Mouse (Mus musculus) embryonic facial prominence, embryonic 12.5 days (tissue): ENCODE data around the gene Bcr. TPM values are rescaled to one million over a fixed set of nuclear protein-coding genes. Genes with fewer than 3 reads are reported as not detected.

Source experiments
- ATAC-seq: fragments of 200-750 bp; cut with Nextera tagmentation; 2 replicates; pipeline ENCODE4 v1.8.0; 2017; ENCODE audit not compliant: insufficient number of reproducible peaks, insufficient read depth, low FRiP score, low TSS enrichment
- H3K27ac ChIP-seq: fragments of 300-500 bp; sonication (generic); 2 replicates; pipeline ENCODE4 v1.5.1; 2016; ENCODE audit warnings: mild to moderate bottlenecking
- H3K27me3 ChIP-seq: fragments of 300-500 bp; sonication (generic); 2 replicates; pipeline ENCODE4 v1.6.1; 2016; ENCODE audit warnings: mild to moderate bottlenecking, moderate library complexity
- H3K36me3 ChIP-seq: fragments of 300-500 bp; sonication (generic); 2 replicates; pipeline ENCODE4 v1.6.1; 2016; ENCODE audit warnings: mild to moderate bottlenecking
- H3K4me1 ChIP-seq: fragments of 300-500 bp; sonication (generic); 2 replicates; pipeline ENCODE4 v1.6.1; 2016
- H3K4me2 ChIP-seq: fragments of 300-500 bp; sonication (generic); replicated peaks from 2 replicates; pipeline ENCODE4 v1.6.1; 2016; ENCODE audit warnings: mild to moderate bottlenecking, moderate library complexity
- H3K4me3 ChIP-seq: fragments of 300-500 bp; sonication (generic); 2 replicates; pipeline ENCODE4 v1.5.1; 2016; ENCODE audit warnings: mild to moderate bottlenecking
- H3K9ac ChIP-seq: fragments of 300-500 bp; sonication (generic); 2 replicates; pipeline ENCODE4 v1.6.1; 2016; ENCODE audit warnings: mild to moderate bottlenecking, moderate library complexity
- H3K9me3 ChIP-seq: fragments of 300-500 bp; sonication (generic); 2 replicates; pipeline ENCODE4 v1.6.1; 2016; ENCODE audit warnings: mild to moderate bottlenecking, moderate library complexity
- WGBS: fragments of 180-500 bp; shearing (Covaris S2); methylation state at CpG from one replicate; pipeline ENCODE4 v1.1.7; 2016; 5-methylcytosine and 5-hydroxymethylcytosine counted together
- polyA plus RNA-seq: library from polyadenylated mRNA; unstranded; fragments of >200 nt; fragmentation: Nextera tagmentation; extraction: Ambion mirVana; gene quantifications from 2 replicates; pipeline ENCODE4 v1.2.1, GENCODE M21; 2016

Bcr gene
- polyA plus RNA-seq, 1 experiment from 2014 or later, result 9.0 TPM

GRCm38 (mm10) chr10:75116842-75117457 is 56.6 kb downstream of the Bcr start:
- Histone ChIP-seq H3K4me3 (no peak overlapping the region), H3K27ac (0 out of 2 replicates have a peak overlapping the region, but pooled peaks have one; percentile 30), H3K9me3 (no peaks in the 10 kb centered on the region), H3K4me1 (peaks cover 14% of the 10 kb centered on the region), H3K36me3 (no peaks in the 10 kb centered on the region; the same call in 1 of the 2 replicates), H3K27me3 (no peaks in the 10 kb centered on the region), H3K9ac (no peak overlapping the region), H3K4me2 (no peak overlapping the region)
- WGBS, result 69% methylated on average over 7 of the region's 7 CpGs
- ATAC-seq, result peak; percentile 8; the same call in 1 of the 2 replicates

GRCm38 (mm10) chr10:75118444-75118843 is 58.1 kb downstream of the Bcr start:
- WGBS, result 81% methylated on average over 6 of the region's 6 CpGs

GRCm38 (mm10) chr10:75119396-75119795 is 59.0 kb downstream of the Bcr start:
- H3K27me3 ChIP-seq, result no peaks in the 10 kb centered on the region
- ATAC-seq, result no peak
- WGBS, result 77% methylated on average over 3 of the region's 3 CpGs

More at GRCm38 (mm10) chr10:75118444-75118843, 58.1 kb downstream of the Bcr start:
- Histone ChIP-seq H3K4me2 (no peak overlapping the region), H3K4me1 (peaks cover 11% of the 10 kb centered on the region), H3K36me3 (no peaks in the 10 kb centered on the region; the same call in 1 of the 2 replicates), H3K9ac (no peak overlapping the region), H3K27me3 (no peaks in the 10 kb centered on the region), H3K9me3 (no peaks in the 10 kb centered on the region), H3K27ac (no peak overlapping the region), H3K4me3 (no peak overlapping the region)
- ATAC-seq, result no peak

GRCm38 (mm10) chr10:75120176-75120575 is 59.8 kb downstream of the Bcr start:
- Histone ChIP-seq H3K9ac (no peak overlapping the region), H3K9me3 (no peaks in the 10 kb centered on the region), H3K4me1 (peaks cover 11% of the 10 kb centered on the region), H3K27ac (no peak overlapping the region), H3K27me3 (no peaks in the 10 kb centered on the region), H3K4me2 (no peak overlapping the region), H3K36me3 (peaks cover 4% of the 10 kb centered on the region), H3K4me3 (no peak overlapping the region)
- 84% methylated on average over 5 of the region's 5 CpGs for WGBS
- ATAC-seq, result no peak

More at GRCm38 (mm10) chr10:75119396-75119795, 59.0 kb downstream of the Bcr start:
- peaks cover 11% of the 10 kb centered on the region for H3K4me1 ChIP-seq
- no peak overlapping the region for H3K27ac ChIP-seq
- no peak overlapping the region for H3K9ac ChIP-seq
- no peak overlapping the region for H3K4me2 ChIP-seq
- no peak overlapping the region for H3K4me3 ChIP-seq
- no peaks in the 10 kb centered on the region; the same call in 1 of the 2 replicates for H3K36me3 ChIP-seq
- H3K9me3 ChIP-seq, result no peaks in the 10 kb centered on the region

- ATAC-seq, result no peak
- H3K4me1 ChIP-seq, result peaks cover 11% of the 10 kb centered on the region
Observed at GRCm38 (mm10) chr10:75121028-75121427, 60.6 kb downstream of the Bcr start.

GRCm38 (mm10) chr10:75125577-75125976 is 65.2 kb downstream of the Bcr start:
- H3K4me1 ChIP-seq, result no peaks in the 10 kb centered on the region
- ATAC-seq, result no peak
- WGBS, result 81% methylated on average over 4 of the region's 4 CpGs
- H3K27me3 ChIP-seq, result no peaks in the 10 kb centered on the region
- H3K27ac ChIP-seq, result no peak overlapping the region
- peaks cover 34% of the 10 kb centered on the region for H3K36me3 ChIP-seq
- H3K4me2 ChIP-seq, result no peak overlapping the region
- H3K4me3 ChIP-seq, result no peak overlapping the region
- no peaks in the 10 kb centered on the region for H3K9me3 ChIP-seq
- H3K9ac ChIP-seq, result no peak overlapping the region

More at GRCm38 (mm10) chr10:75121028-75121427, 60.6 kb downstream of the Bcr start:
- Histone ChIP-seq H3K36me3 (peaks cover 11% of the 10 kb centered on the region), H3K4me3 (no peak overlapping the region), H3K9me3 (no peaks in the 10 kb centered on the region), H3K9ac (no peak overlapping the region), H3K27ac (no peak overlapping the region), H3K4me2 (no peak overlapping the region), H3K27me3 (no peaks in the 10 kb centered on the region)
- WGBS, result 76% methylated on average over 5 of the region's 5 CpGs

- no peaks in the 10 kb centered on the region for H3K4me1 ChIP-seq
- ATAC-seq, result no peak
- H3K4me3 ChIP-seq, result no peak overlapping the region
- 87% methylated on average over 7 of the region's 7 CpGs for WGBS
- peaks cover 63% of the 10 kb centered on the region for H3K36me3 ChIP-seq
- no peak overlapping the region for H3K27ac ChIP-seq
- no peaks in the 10 kb centered on the region for H3K27me3 ChIP-seq
- no peak overlapping the region for H3K9ac ChIP-seq
- no peaks in the 10 kb centered on the region for H3K9me3 ChIP-seq
- H3K4me2 ChIP-seq, result no peak overlapping the region
Observed at GRCm38 (mm10) chr10:75129283-75129710, 68.9 kb downstream of the Bcr start.

GRCm38 (mm10) chr10:75130372-75131046 is 70.1 kb downstream of the Bcr start:
- no peak overlapping the region for H3K4me3 ChIP-seq
- no peaks in the 10 kb centered on the region for H3K4me1 ChIP-seq
- no peaks in the 10 kb centered on the region for H3K27me3 ChIP-seq
- no peak overlapping the region for H3K27ac ChIP-seq
- H3K9me3 ChIP-seq, result no peaks in the 10 kb centered on the region
- H3K4me2 ChIP-seq, result no peak overlapping the region
- ATAC-seq, result no peak; the same call in 1 of the 2 replicates
- WGBS, result 80% methylated on average over 4 of the region's 4 CpGs
- H3K36me3 ChIP-seq, result peaks cover 66% of the 10 kb centered on the region
- H3K9ac ChIP-seq, result no peak overlapping the region

GRCm38 (mm10) chr10:75131625-75132024 is 71.2 kb downstream of the Bcr start:
- Histone ChIP-seq H3K9ac (no peak overlapping the region), H3K9me3 (no peaks in the 10 kb centered on the region), H3K27me3 (no peaks in the 10 kb centered on the region), H3K4me3 (no peak overlapping the region), H3K27ac (no peak overlapping the region), H3K36me3 (peaks cover 67% of the 10 kb centered on the region), H3K4me2 (no peak overlapping the region), H3K4me1 (no peaks in the 10 kb centered on the region)
- 72% methylated on average over 8 of the region's 8 CpGs for WGBS
- ATAC-seq, result no peak

- ATAC-seq, result no peak
- Histone ChIP-seq H3K4me1 (no peaks in the 10 kb centered on the region), H3K9me3 (no peaks in the 10 kb centered on the region), H3K9ac (no peak overlapping the region), H3K4me2 (no peak overlapping the region), H3K27ac (no peak overlapping the region), H3K4me3 (no peak overlapping the region), H3K27me3 (no peaks in the 10 kb centered on the region), H3K36me3 (peaks cover 79% of the 10 kb centered on the region)
- 83% methylated on average over 15 of the region's 15 CpGs for WGBS
Observed at GRCm38 (mm10) chr10:75134861-75135517, 74.6 kb downstream of the Bcr start.

GRCm38 (mm10) chr10:75135518-75136162 is 75.2 kb downstream of the Bcr start:
- Histone ChIP-seq H3K4me1 (no peaks in the 10 kb centered on the region), H3K27ac (no peak overlapping the region), H3K4me3 (no peak overlapping the region), H3K27me3 (no peaks in the 10 kb centered on the region), H3K9ac (no peak overlapping the region), H3K4me2 (no peak overlapping the region), H3K36me3 (peaks cover 85% of the 10 kb centered on the region), H3K9me3 (no peaks in the 10 kb centered on the region)
- no peak for ATAC-seq
- 91% methylated on average over 21 of the region's 21 CpGs for WGBS
